Mouse (Mus musculus): Measurements from ENCODE around the gene Il24. TPM values are rescaled to one million over a fixed set of nuclear protein-coding genes. Genes with fewer than 3 reads are reported as not detected.

Il24 gene
- polyA plus RNA-seq, 1 experiment from 2014 or later = not detected

GRCm38 (mm10) chr1:130883146-130883545 is 4.1 kb downstream of the Il24 start:
- Histone ChIP-seq H3K27me3 (ENCODE audit: control insufficient read depth, insufficient read depth, low read length) (peaks cover 5% of the 10 kb centered on the region), H3K4me1 (ENCODE audit: control insufficient read depth, insufficient read depth, low read length) (peaks cover 2% of the 10 kb centered on the region; the same call in 1 of the 2 replicates), H3K36me3 (ENCODE audit: control insufficient read depth, insufficient read depth) (no peaks in the 10 kb centered on the region), H3K9me3 (replicated peaks; ENCODE audit: control insufficient read depth, low read length) (no peaks in the 10 kb centered on the region), H3K27ac (ENCODE audit: low read length) (no peak overlapping the region), H3K4me2 (ENCODE audit: low read depth, low read length) (no peak overlapping the region), H3K9ac (ENCODE audit: low read length) (no peak overlapping the region), H3K4me3 (ENCODE audit: low read length) (no peak overlapping the region)
- ATAC-seq (replicated peaks; ENCODE audit: extremely low read depth, insufficient read depth, low FRiP score) = no peak
- 80% methylated on average over 4 of the region's 4 CpGs for WGBS

GRCm38 (mm10) chr1:130879927-130880326 is 7.3 kb downstream of the Il24 start:
- H3K4me3 ChIP-seq (ENCODE audit: low read length) = no peak overlapping the region
- no peak for ATAC-seq (replicated peaks; ENCODE audit: extremely low read depth, insufficient read depth, low FRiP score)
- 83% methylated on average over 7 of the region's 7 CpGs for WGBS
- no peaks in the 10 kb centered on the region for H3K36me3 ChIP-seq (ENCODE audit: control insufficient read depth, insufficient read depth)
- peaks cover 4% of the 10 kb centered on the region; the same call in 1 of the 2 replicates for H3K4me1 ChIP-seq (ENCODE audit: control insufficient read depth, insufficient read depth, low read length)
- peaks cover 13% of the 10 kb centered on the region for H3K27me3 ChIP-seq (ENCODE audit: control insufficient read depth, insufficient read depth, low read length)
- no peak overlapping the region for H3K9ac ChIP-seq (ENCODE audit: low read length)
- H3K9me3 ChIP-seq (replicated peaks; ENCODE audit: control insufficient read depth, low read length) = no peaks in the 10 kb centered on the region
- no peak overlapping the region for H3K27ac ChIP-seq (ENCODE audit: low read length)
- H3K4me2 ChIP-seq (ENCODE audit: low read depth, low read length) = no peak overlapping the region

GRCm38 (mm10) chr1:130877889-130878614 is 9.2 kb downstream of the Il24 start:
- Histone ChIP-seq H3K9ac (ENCODE audit: low read length) (peak overlapping the region; percentile 59), H3K4me3 (ENCODE audit: low read length) (peak overlapping the region; percentile 55), H3K27ac (ENCODE audit: low read length) (no peak overlapping the region), H3K4me2 (ENCODE audit: low read depth, low read length) (peak overlapping the region; percentile 80), H3K27me3 (ENCODE audit: control insufficient read depth, insufficient read depth, low read length) (peaks cover 13% of the 10 kb centered on the region), H3K9me3 (replicated peaks; ENCODE audit: control insufficient read depth, low read length) (no peaks in the 10 kb centered on the region), H3K4me1 (ENCODE audit: control insufficient read depth, insufficient read depth, low read length) (peaks cover 4% of the 10 kb centered on the region; the same call in 1 of the 2 replicates), H3K36me3 (ENCODE audit: control insufficient read depth, insufficient read depth) (no peaks in the 10 kb centered on the region)
- no peak; the same call in 1 of the 2 replicates for ATAC-seq (replicated peaks; ENCODE audit: extremely low read depth, insufficient read depth, low FRiP score)
- 2% methylated on average over 43 of the region's 43 CpGs for WGBS

GRCm38 (mm10) chr1:130876931-130877509 is 10.2 kb downstream of the Il24 start:
- 18% methylated on average over 3 of the region's 3 CpGs for WGBS

GRCm38 (mm10) chr1:130875910-130876309 is 11.3 kb downstream of the Il24 start:
- H3K36me3 ChIP-seq (ENCODE audit: control insufficient read depth, insufficient read depth) = no peaks in the 10 kb centered on the region
- H3K4me3 ChIP-seq (ENCODE audit: low read length) = no peak overlapping the region
- H3K9ac ChIP-seq (ENCODE audit: low read length) = no peak overlapping the region
- no peak overlapping the region for H3K4me2 ChIP-seq (ENCODE audit: low read depth, low read length)
- ATAC-seq (replicated peaks; ENCODE audit: extremely low read depth, insufficient read depth, low FRiP score) = no peak
- no peaks in the 10 kb centered on the region for H3K9me3 ChIP-seq (replicated peaks; ENCODE audit: control insufficient read depth, low read length)
- H3K4me1 ChIP-seq (ENCODE audit: control insufficient read depth, insufficient read depth, low read length) = peaks cover 4% of the 10 kb centered on the region; the same call in 1 of the 2 replicates
- 68% methylated on average over 3 of the region's 3 CpGs for WGBS
- no peak overlapping the region for H3K27ac ChIP-seq (ENCODE audit: low read length)
- peaks cover 13% of the 10 kb centered on the region for H3K27me3 ChIP-seq (ENCODE audit: control insufficient read depth, insufficient read depth, low read length)

More at GRCm38 (mm10) chr1:130876931-130877509, 10.2 kb downstream of the Il24 start:
- no peaks in the 10 kb centered on the region for H3K9me3 ChIP-seq (replicated peaks; ENCODE audit: control insufficient read depth, low read length)
- no peaks in the 10 kb centered on the region for H3K36me3 ChIP-seq (ENCODE audit: control insufficient read depth, insufficient read depth)
- H3K4me1 ChIP-seq (ENCODE audit: control insufficient read depth, insufficient read depth, low read length) = peaks cover 4% of the 10 kb centered on the region; the same call in 1 of the 2 replicates
- H3K4me2 ChIP-seq (ENCODE audit: low read depth, low read length) = no peak overlapping the region
- no peak overlapping the region for H3K27ac ChIP-seq (ENCODE audit: low read length)
- no peak overlapping the region for H3K4me3 ChIP-seq (ENCODE audit: low read length)
- peaks cover 13% of the 10 kb centered on the region for H3K27me3 ChIP-seq (ENCODE audit: control insufficient read depth, insufficient read depth, low read length)
- no peak overlapping the region for H3K9ac ChIP-seq (ENCODE audit: low read length)
- no peak for ATAC-seq (replicated peaks; ENCODE audit: extremely low read depth, insufficient read depth, low FRiP score)

GRCm38 (mm10) chr1:130875139-130875538 is 12.1 kb downstream of the Il24 start:
- 35% methylated on average over 3 of the region's 3 CpGs for WGBS
- H3K27me3 ChIP-seq (ENCODE audit: control insufficient read depth, insufficient read depth, low read length) = peaks cover 13% of the 10 kb centered on the region
- no peak overlapping the region for H3K27ac ChIP-seq (ENCODE audit: low read length)
- no peaks in the 10 kb centered on the region for H3K36me3 ChIP-seq (ENCODE audit: control insufficient read depth, insufficient read depth)
- no peak overlapping the region for H3K4me3 ChIP-seq (ENCODE audit: low read length)
- H3K9me3 ChIP-seq (replicated peaks; ENCODE audit: control insufficient read depth, low read length) = no peaks in the 10 kb centered on the region
- no peak for ATAC-seq (replicated peaks; ENCODE audit: extremely low read depth, insufficient read depth, low FRiP score)
- H3K4me2 ChIP-seq (ENCODE audit: low read depth, low read length) = no peak overlapping the region
- H3K4me1 ChIP-seq (ENCODE audit: control insufficient read depth, insufficient read depth, low read length) = peaks cover 4% of the 10 kb centered on the region; the same call in 1 of the 2 replicates
- no peak overlapping the region for H3K9ac ChIP-seq (ENCODE audit: low read length)

- H3K4me2 ChIP-seq (ENCODE audit: low read depth, low read length) = no peak overlapping the region
- peaks cover 6% of the 10 kb centered on the region for H3K27me3 ChIP-seq (ENCODE audit: control insufficient read depth, insufficient read depth, low read length)
- no peak overlapping the region for H3K4me3 ChIP-seq (ENCODE audit: low read length)
- H3K9ac ChIP-seq (ENCODE audit: low read length) = no peak overlapping the region
- no peak overlapping the region for H3K27ac ChIP-seq (ENCODE audit: low read length)
- WGBS = 89% methylated on average over 2 of the region's 2 CpGs
- peaks cover under 1% of the 10 kb centered on the region; the same call in 1 of the 2 replicates for H3K4me1 ChIP-seq (ENCODE audit: control insufficient read depth, insufficient read depth, low read length)
- H3K9me3 ChIP-seq (replicated peaks; ENCODE audit: control insufficient read depth, low read length) = no peaks in the 10 kb centered on the region
- H3K36me3 ChIP-seq (ENCODE audit: control insufficient read depth, insufficient read depth) = no peaks in the 10 kb centered on the region
- no peak for ATAC-seq (replicated peaks; ENCODE audit: extremely low read depth, insufficient read depth, low FRiP score)
Measured at GRCm38 (mm10) chr1:130872912-130873311, 14.3 kb downstream of the Il24 start.

GRCm38 (mm10) chr1:130865541-130866221 is 21.6 kb downstream of the Il24 start, which contains the start of gene Fcmr:
Fcmr (plus strand) TSS chr1:130865669.
- no peak within 1 kb of the TSS for H3K4me3 ChIP-seq (ENCODE audit: low read length)
- 80% methylated on average over 7 of the region's 7 CpGs for WGBS
- H3K36me3 ChIP-seq (ENCODE audit: control insufficient read depth, insufficient read depth) = no peaks in the 10 kb centered on the region
- H3K9ac ChIP-seq (ENCODE audit: low read length) = no peak within 1 kb of the TSS
- H3K4me2 ChIP-seq (ENCODE audit: low read depth, low read length) = no peak within 1 kb of the TSS
- peaks cover 2% of the 10 kb centered on the region; the same call in 1 of the 2 replicates for H3K4me1 ChIP-seq (ENCODE audit: control insufficient read depth, insufficient read depth, low read length)
- ATAC-seq (replicated peaks; ENCODE audit: extremely low read depth, insufficient read depth, low FRiP score) = no peak
- H3K27me3 ChIP-seq (ENCODE audit: control insufficient read depth, insufficient read depth, low read length) = no peaks in the 10 kb centered on the region
- H3K27ac ChIP-seq (ENCODE audit: low read length) = no peak within 1 kb of the TSS
- H3K9me3 ChIP-seq (replicated peaks; ENCODE audit: control insufficient read depth, low read length) = no peaks in the 10 kb centered on the region
